Mouse (Mus musculus) heart, postnatal 0 days (tissue): Measurements from ENCODE around the gene Tspoap1.

Experiments
- CTCF ChIP-seq: IDR thresholded peaks from 2 replicates; pipeline ENCODE4 v1.5.1; 2016; ENCODE audit warnings: antibody characterized with exemption, control low read depth, low read depth
- EP300 ChIP-seq: IDR thresholded peaks from 2 replicates; pipeline ENCODE4 v1.6.1; 2016; ENCODE audit warnings: antibody characterized with exemption, low read depth

- no peak for TF ChIP-seq CTCF
- no peak for TF ChIP-seq EP300
These were observed 30.7 kb upstream of the Tspoap1 start for GRCm38 (mm10) chr11:87729593-87730185.
